Mouse (Mus musculus): ENCODE results near the gene Nenf.

The Nenf gene

GRCm38 (mm10) chr1:191318686-191319085 lies 692 bp upstream of the Nenf start:
- no peak for DNase-seq (ENCODE audit: low spot score)

- no peak for DNase-seq (ENCODE audit: low spot score)
These were observed 1.2 kb downstream of the Nenf start for GRCm38 (mm10) chr1:191316818-191317217.

- DNase-seq (ENCODE audit: low spot score) = no peak
These were observed 4.1 kb downstream of the Nenf start for GRCm38 (mm10) chr1:191313926-191314325.

GRCm38 (mm10) chr1:191313158-191313557 lies 4.8 kb downstream of the Nenf start:
- no peak for DNase-seq (ENCODE audit: low spot score)

- DNase-seq (ENCODE audit: low spot score) = peak; percentile 72
These were observed 5.5 kb downstream of the Nenf start for GRCm38 (mm10) chr1:191312513-191312941.

- DNase-seq (ENCODE audit: low spot score) = no peak
These were observed 6.6 kb downstream of the Nenf start for GRCm38 (mm10) chr1:191311296-191311898.

- no peak for DNase-seq (ENCODE audit: low spot score)
These were observed 10.1 kb downstream of the Nenf start for GRCm38 (mm10) chr1:191307766-191308455.

- DNase-seq (ENCODE audit: low spot score) = no peak
These were observed 11.7 kb downstream of the Nenf start for GRCm38 (mm10) chr1:191306316-191306715.

GRCm38 (mm10) chr1:191305610-191306009 lies 12.4 kb downstream of the Nenf start:
- no peak for DNase-seq (ENCODE audit: low spot score)

- no peak for DNase-seq (ENCODE audit: low spot score)
These were observed 13.8 kb downstream of the Nenf start for GRCm38 (mm10) chr1:191304216-191304615.

- DNase-seq (ENCODE audit: low spot score) = no peak
These were observed 14.3 kb downstream of the Nenf start for GRCm38 (mm10) chr1:191303736-191304135.

GRCm38 (mm10) chr1:191301903-191302302 lies 16.1 kb downstream of the Nenf start:
- no peak for DNase-seq (ENCODE audit: low spot score)

GRCm38 (mm10) chr1:191299215-191299942 lies 18.6 kb downstream of the Nenf start:
- DNase-seq (ENCODE audit: low spot score) = no peak

GRCm38 (mm10) chr1:191298304-191298703 lies 19.7 kb downstream of the Nenf start:
- DNase-seq (ENCODE audit: low spot score) = no peak

- DNase-seq (ENCODE audit: low spot score) = no peak
These were observed 21.5 kb downstream of the Nenf start for GRCm38 (mm10) chr1:191296445-191296844.

GRCm38 (mm10) chr1:191295784-191296183 lies 22.2 kb downstream of the Nenf start:
- no peak for DNase-seq (ENCODE audit: low spot score)

GRCm38 (mm10) chr1:191293996-191294795 lies 23.8 kb downstream of the Nenf start:
- no peak for DNase-seq (ENCODE audit: low spot score)

- no peak for DNase-seq (ENCODE audit: low spot score)
These were observed 24.9 kb downstream of the Nenf start for GRCm38 (mm10) chr1:191293051-191293450.

- no peak for DNase-seq (ENCODE audit: low spot score)
These were observed 25.6 kb downstream of the Nenf start for GRCm38 (mm10) chr1:191292348-191292747.

- peak; percentile 53 for DNase-seq (ENCODE audit: low spot score)
These were observed 29.2 kb downstream of the Nenf start for GRCm38 (mm10) chr1:191288762-191289161.

GRCm38 (mm10) chr1:191284502-191284901 lies 33.5 kb downstream of the Nenf start:
- no peak for DNase-seq (ENCODE audit: low spot score)

Measured in T-cell, adult 2 months (primary cell).